Mouse (Mus musculus) olfactory bulb, adult 2 months (tissue): Measurements from ENCODE around the gene Lhx9.

Source experiments
- CTCF ChIP-seq: fragments of 200-500 bp; IDR thresholded peaks from 2 replicates; pipeline ENCODE4 v1.5.1; 2012; ENCODE audit warnings: low read depth, mild to moderate bottlenecking, low read length, moderate library complexity; ENCODE audit not compliant: insufficient read depth
- POLR2A ChIP-seq: fragments of 200-500 bp; IDR thresholded peaks from 2 replicates; pipeline ENCODE4 v1.6.1; 2012; ENCODE audit warnings: mild to moderate bottlenecking, low read depth, low read length, moderate library complexity; ENCODE audit not compliant: insufficient read depth

DNA sequence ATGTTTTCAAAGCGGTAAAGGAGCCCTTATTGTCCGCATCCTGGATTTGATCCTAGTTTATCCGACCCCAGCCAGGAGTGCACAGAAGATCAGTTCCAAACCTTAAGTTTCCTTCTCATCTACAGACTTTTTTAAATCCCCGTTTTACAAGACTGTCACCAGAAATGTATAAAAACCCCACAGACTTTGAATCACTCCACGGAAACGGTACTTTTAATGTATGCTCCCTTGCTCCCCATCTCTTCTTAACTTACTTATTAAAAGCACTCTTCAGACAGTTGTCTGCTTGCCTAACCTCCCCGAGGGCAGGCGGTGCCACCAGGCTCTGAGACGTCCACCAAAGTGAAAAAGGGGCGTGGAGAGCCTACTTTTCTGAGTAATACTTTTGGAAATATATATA is 5.6 kb downstream of the Lhx9 start:
- no peak for TF ChIP-seq CTCF
- no peak for TF ChIP-seq POLR2A
